Mouse (Mus musculus) midbrain, embryonic 16.5 days (tissue): Measurements from ENCODE around the gene Pth1r. TPM values are rescaled to one million over a fixed set of nuclear protein-coding genes. Genes with fewer than 3 reads are reported as not detected.
A peak's percentile ranks its signal among the peaks of the same experiment; 100 is the strongest.

ENCODE experiments used
- ATAC-seq: fragments of 200-750 bp; cut with Nextera tagmentation; 2 replicates; pipeline ENCODE4 v1.8.0; 2017; ENCODE audit warnings: moderate TSS enrichment
- H3K27ac ChIP-seq: fragments of 300-500 bp; sonication (generic); 2 replicates; pipeline ENCODE4 v1.5.1; 2014; ENCODE audit warnings: mild to moderate bottlenecking, low read length, mixed read lengths
- H3K27me3 ChIP-seq: fragments of 300-500 bp; sonication (generic); 2 replicates; pipeline ENCODE4 v1.6.1; 2014; ENCODE audit warnings: low read depth, low read length, mixed read lengths; ENCODE audit not compliant: control insufficient read depth, insufficient read depth
- H3K36me3 ChIP-seq: fragments of 300-500 bp; sonication (generic); 2 replicates; pipeline ENCODE4 v1.6.1; 2014; ENCODE audit warnings: mild to moderate bottlenecking, low read length, moderate library complexity, mixed read lengths; ENCODE audit not compliant: control insufficient read depth, insufficient read depth
- H3K4me1 ChIP-seq: fragments of 300-500 bp; sonication (generic); 2 replicates; pipeline ENCODE4 v1.6.1; 2014; ENCODE audit warnings: mild to moderate bottlenecking, low read length, mixed read lengths; ENCODE audit not compliant: control insufficient read depth, insufficient read depth
- H3K4me2 ChIP-seq: fragments of 300-500 bp; sonication (generic); 2 replicates; pipeline ENCODE4 v1.6.1; 2014; ENCODE audit warnings: mild to moderate bottlenecking, low read length, mixed read lengths
- H3K4me3 ChIP-seq: fragments of 300-500 bp; sonication (generic); 2 replicates; pipeline ENCODE4 v1.5.1; 2014; ENCODE audit warnings: low read depth, mild to moderate bottlenecking, low read length, moderate library complexity, mixed read lengths
- H3K9ac ChIP-seq: fragments of 300-500 bp; sonication (generic); 2 replicates; pipeline ENCODE4 v1.6.1; 2014; ENCODE audit warnings: low read depth, low read length, mixed read lengths
- H3K9me3 ChIP-seq: fragments of 300-500 bp; sonication (generic); replicated peaks from 2 replicates; pipeline ENCODE4 v1.6.1; 2014; ENCODE audit warnings: mild to moderate bottlenecking, low read length, mixed read lengths; ENCODE audit not compliant: control insufficient read depth, poor library complexity, severe bottlenecking
- WGBS: fragments of 180-500 bp; shearing (Covaris S2); extraction: QIAGEN DNeasy Blood & Tissue Kit; methylation state at CpG from one replicate; pipeline ENCODE4 v1.1.7; 2014; 5-methylcytosine and 5-hydroxymethylcytosine counted together
- polyA plus RNA-seq: library from polyadenylated mRNA; unstranded; fragments of >200 nt; fragmentation: Nextera tagmentation; extraction: Ambion mirVana; gene quantifications from 2 replicates; pipeline ENCODE4 v1.2.1, GENCODE M21; 2015

Gene Pth1r
- polyA plus RNA-seq, 1 experiment from 2014 or later: 8.0 TPM

GRCm38 (mm10) chr9:110753773-110754172, 6.8 kb upstream of the Pth1r start:
- H3K36me3 ChIP-seq: no peaks in the 10 kb centered on the region
- H3K4me3 ChIP-seq: no peak overlapping the region
- H3K4me1 ChIP-seq: no peaks in the 10 kb centered on the region
- H3K27me3 ChIP-seq: no peaks in the 10 kb centered on the region
- H3K27ac ChIP-seq: no peak overlapping the region
- H3K4me2 ChIP-seq: no peak overlapping the region
- no peaks in the 10 kb centered on the region for H3K9me3 ChIP-seq
- ATAC-seq: no peak
- WGBS: 77% methylated on average over 4 of the region's 4 CpGs
- no peak overlapping the region for H3K9ac ChIP-seq

DNA sequence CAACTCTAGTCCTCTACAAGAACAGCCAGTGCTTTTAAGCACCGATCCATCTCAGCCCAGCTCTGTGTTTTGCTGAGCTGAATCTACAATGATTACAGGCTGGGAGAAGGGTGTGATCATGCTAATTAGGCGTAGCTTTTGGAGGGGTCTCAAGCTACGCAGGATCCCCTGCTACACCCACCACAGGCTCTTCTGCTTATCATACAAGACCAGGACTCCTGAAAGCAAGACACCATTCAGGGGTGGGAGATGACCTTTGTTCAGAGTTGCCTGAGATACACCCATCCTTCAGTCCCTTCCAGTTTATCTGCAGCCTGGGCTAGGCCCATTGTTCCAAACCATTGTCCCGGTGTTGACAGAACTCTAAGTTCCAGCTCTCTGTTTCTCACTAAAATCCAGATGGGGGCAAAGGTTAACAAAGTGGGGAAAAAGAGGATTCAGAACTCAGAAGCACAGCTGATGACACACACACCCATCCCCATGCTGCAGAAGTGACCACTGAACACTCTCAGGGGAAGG, 6.0 kb upstream of the Pth1r start:
- H3K9ac ChIP-seq: no peak overlapping the region
- no peak for ATAC-seq
- H3K4me3 ChIP-seq: no peak overlapping the region
- H3K4me1 ChIP-seq: no peaks in the 10 kb centered on the region
- H3K27ac ChIP-seq: no peak overlapping the region
- H3K9me3 ChIP-seq: no peaks in the 10 kb centered on the region
- H3K4me2 ChIP-seq: no peak overlapping the region
- 78% methylated on average over 4 of the region's 4 CpGs for WGBS
- H3K36me3 ChIP-seq: no peaks in the 10 kb centered on the region
- no peaks in the 10 kb centered on the region for H3K27me3 ChIP-seq

DNA sequence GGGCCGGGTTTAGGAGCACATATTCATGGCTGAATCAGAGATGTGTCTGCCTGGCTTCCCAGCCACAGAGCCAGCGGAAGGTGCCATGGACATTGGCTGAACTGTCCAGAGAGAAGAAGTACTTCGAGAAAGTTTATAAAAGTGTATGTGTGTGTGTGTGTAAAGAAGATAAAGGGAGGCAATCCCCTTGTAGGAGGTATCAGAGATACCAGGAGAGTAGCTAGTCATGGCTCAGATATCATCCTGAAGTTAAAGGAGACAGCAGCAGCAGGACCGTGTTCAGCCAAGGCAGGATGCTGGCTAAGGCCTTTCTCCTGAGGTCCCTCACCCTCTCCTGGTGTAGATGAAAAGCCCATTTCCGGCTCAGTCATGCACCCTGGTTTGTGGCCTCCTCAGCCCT, 4.5 kb upstream of the Pth1r start:
- ATAC-seq: no peak
- Histone ChIP-seq H3K27ac (no peak overlapping the region), H3K4me2 (no peak overlapping the region), H3K4me3 (no peak overlapping the region), H3K4me1 (no peaks in the 10 kb centered on the region), H3K9ac (no peak overlapping the region), H3K36me3 (no peaks in the 10 kb centered on the region), H3K9me3 (no peaks in the 10 kb centered on the region), H3K27me3 (no peaks in the 10 kb centered on the region)
- WGBS: 83% methylated on average over 5 of the region's 5 CpGs

DNA sequence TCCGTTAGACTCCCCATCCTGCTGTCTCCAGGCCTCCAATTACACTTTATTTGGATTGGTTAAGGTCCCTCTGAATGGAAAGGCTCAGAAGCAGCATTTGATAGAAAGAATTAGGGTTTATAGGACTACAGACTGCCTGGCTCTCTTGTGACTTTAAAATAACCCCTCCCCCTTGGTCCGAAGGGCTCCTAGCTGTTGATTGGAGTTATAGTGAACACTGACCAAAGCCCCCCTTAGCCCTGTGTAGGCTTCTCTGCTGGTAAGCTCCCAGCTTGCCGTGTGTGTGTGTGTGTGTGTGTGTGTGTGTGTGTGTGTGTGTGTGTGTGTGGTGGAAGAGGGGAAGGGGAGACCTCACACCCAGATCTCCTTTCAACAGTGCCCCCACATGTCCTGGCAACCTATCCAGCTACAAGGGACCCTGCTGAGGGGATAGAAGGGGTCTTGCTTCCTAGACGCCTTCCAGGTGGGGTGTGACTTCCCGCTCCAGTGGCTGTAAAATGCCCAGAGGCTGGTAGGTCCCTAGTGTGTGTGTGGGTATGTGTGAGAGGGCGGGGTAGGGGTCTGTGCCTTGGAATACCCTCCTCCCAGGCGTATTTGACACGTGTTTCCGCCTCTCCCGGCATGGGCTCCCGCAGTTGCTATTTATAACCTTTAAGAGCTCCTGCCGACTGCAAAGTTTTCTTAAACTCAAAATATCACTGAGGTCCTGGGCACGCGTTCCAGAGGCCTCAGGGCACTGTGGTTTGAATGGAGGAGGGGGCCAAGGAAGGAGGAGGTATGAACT, 3.7 kb upstream of the Pth1r start:
- no peak overlapping the region for H3K4me3 ChIP-seq
- no peaks in the 10 kb centered on the region for H3K9me3 ChIP-seq
- no peaks in the 10 kb centered on the region for H3K36me3 ChIP-seq
- no peak for ATAC-seq
- H3K27ac ChIP-seq: no peak overlapping the region
- H3K9ac ChIP-seq: no peak overlapping the region
- 56% methylated on average over 14 of the region's 14 CpGs for WGBS
- H3K4me1 ChIP-seq: no peaks in the 10 kb centered on the region
- no peaks in the 10 kb centered on the region for H3K27me3 ChIP-seq
- H3K4me2 ChIP-seq: no peak overlapping the region

DNA sequence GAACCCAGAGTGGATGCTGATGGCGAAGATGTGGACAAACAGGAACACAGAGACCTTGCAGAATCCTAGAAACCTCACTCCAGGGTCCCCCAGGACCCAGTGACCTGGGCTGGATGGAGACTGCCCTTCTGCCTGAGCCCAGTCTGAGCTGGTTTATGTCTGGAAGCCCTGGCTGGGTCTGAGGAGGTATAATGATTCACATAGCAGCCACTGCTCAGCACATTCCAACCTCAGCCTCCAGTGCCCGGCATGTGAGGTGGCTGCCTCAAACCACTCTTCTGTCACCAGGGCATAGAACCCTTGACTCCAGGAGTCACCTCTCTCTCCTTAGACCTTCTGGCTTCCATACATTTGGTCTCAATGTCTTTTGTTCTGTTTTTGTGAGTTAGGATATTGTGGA, 1.5 kb upstream of the Pth1r start:
- no peak overlapping the region for H3K4me3 ChIP-seq
- peaks cover 2% of the 10 kb centered on the region; the same call in 1 of the 2 replicates for H3K4me1 ChIP-seq
- H3K27ac ChIP-seq: no peak overlapping the region
- WGBS: 74% methylated on average over 2 of the region's 2 CpGs
- no peaks in the 10 kb centered on the region for H3K36me3 ChIP-seq
- H3K4me2 ChIP-seq: no peak overlapping the region
- peaks cover 10% of the 10 kb centered on the region; the same call in 1 of the 2 replicates for H3K27me3 ChIP-seq
- ATAC-seq: no peak
- no peak overlapping the region for H3K9ac ChIP-seq
- no peaks in the 10 kb centered on the region for H3K9me3 ChIP-seq

GRCm38 (mm10) chr9:110746238-110746637, 707 bp downstream of the Pth1r start:
- ATAC-seq: no peak
- no peak overlapping the region for H3K4me2 ChIP-seq
- H3K36me3 ChIP-seq: no peaks in the 10 kb centered on the region
- peaks cover 15% of the 10 kb centered on the region for H3K27me3 ChIP-seq
- no peaks in the 10 kb centered on the region for H3K9me3 ChIP-seq
- peaks cover 19% of the 10 kb centered on the region for H3K4me1 ChIP-seq
- H3K4me3 ChIP-seq: no peak overlapping the region
- H3K9ac ChIP-seq: no peak overlapping the region
- WGBS: 47% methylated on average over 5 of the region's 5 CpGs
- no peak overlapping the region for H3K27ac ChIP-seq

DNA sequence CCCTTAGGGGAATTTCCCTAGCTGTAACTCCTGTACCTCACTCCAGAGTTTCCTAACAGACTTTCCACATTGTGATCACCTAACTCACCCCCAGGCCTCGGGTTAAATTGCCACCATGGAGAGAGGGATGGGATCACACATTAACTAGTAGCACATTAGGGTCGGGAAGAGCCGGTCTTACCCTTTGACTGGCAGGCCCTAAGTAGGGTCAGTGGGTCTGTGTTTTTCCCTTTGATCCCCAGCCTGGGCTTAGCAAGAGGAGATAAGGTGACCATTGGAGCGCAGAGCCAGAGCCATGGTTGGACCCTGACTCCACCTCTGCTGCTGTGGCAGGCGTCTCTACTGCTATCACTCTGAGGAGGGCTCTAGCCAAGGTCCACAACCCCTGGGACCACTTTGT, 1.2 kb downstream of the Pth1r start:
- H3K4me1 ChIP-seq: peaks cover 19% of the 10 kb centered on the region
- H3K9ac ChIP-seq: no peak overlapping the region
- H3K36me3 ChIP-seq: no peaks in the 10 kb centered on the region
- ATAC-seq: no peak
- no peak overlapping the region for H3K27ac ChIP-seq
- H3K4me3 ChIP-seq: no peak overlapping the region
- H3K27me3 ChIP-seq: peaks cover 17% of the 10 kb centered on the region
- no peak overlapping the region for H3K4me2 ChIP-seq
- 21% methylated on average over 5 of the region's 5 CpGs for WGBS
- H3K9me3 ChIP-seq: no peaks in the 10 kb centered on the region

- Histone ChIP-seq H3K27ac (no peak overlapping the region), H3K9me3 (no peaks in the 10 kb centered on the region), H3K9ac (peak overlapping the region; percentile 80), H3K4me1 (peaks cover 19% of the 10 kb centered on the region), H3K4me3 (peak overlapping the region; percentile 68), H3K36me3 (no peaks in the 10 kb centered on the region), H3K27me3 (peaks cover 21% of the 10 kb centered on the region), H3K4me2 (peak overlapping the region; percentile 98)
- WGBS: 3% methylated on average over 43 of the region's 63 CpGs
- ATAC-seq: 0 out of 2 replicates have a peak, but pooled peaks have one; percentile 9
Observed at GRCm38 (mm10) chr9:110743456-110744323, 3.3 kb downstream of the Pth1r start.
